Mouse (Mus musculus): ENCODE data around the gene Gm17571.

Gene Gm17571

GRCm38 (mm10) chr9:13460012-13460411 lies 13.5 kb upstream of the Gm17571 start:
- ChIA-PET CTCF (interaction anchor here in 1 of 4 experiments (1.0 kb wide), 1 partner anchor 135 kb away, joined by 3 read pairs; no protein-coding TSS in a partner anchor), POLR2A (no interaction called here)

- CTCF ChIA-PET: interaction anchor here in 1 of 4 experiments (1.0 kb wide), 1 partner anchor 135 kb away, joined by 3 read pairs; no protein-coding TSS in a partner anchor
- POLR2A ChIA-PET: no interaction called here
Measured at GRCm38 (mm10) chr9:13459371-13459770, 12.8 kb upstream of the Gm17571 start.

DNA sequence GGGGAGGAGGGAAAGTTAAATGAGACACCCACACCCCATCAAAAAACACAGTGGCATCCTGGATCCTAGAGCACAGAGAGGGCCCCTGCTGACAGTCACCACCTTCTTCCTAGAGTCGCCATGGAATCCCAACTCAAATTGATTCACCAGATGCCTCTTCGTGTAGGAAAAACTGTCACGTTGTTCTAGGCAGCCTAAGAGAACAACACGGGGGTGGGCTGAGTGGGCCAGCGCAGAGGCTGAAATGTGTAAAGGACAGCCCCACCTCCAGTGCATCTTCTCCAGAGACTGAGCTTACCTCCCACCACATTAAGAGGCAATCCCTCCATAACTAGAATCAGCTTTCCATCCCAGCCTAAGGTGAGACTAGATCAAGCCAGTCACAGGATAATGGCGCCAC lies 11.2 kb upstream of the Gm17571 start:
- ChIA-PET POLR2A (interaction anchor here in 1 of 4 experiments (0.6 kb wide), 1 partner anchor 393 kb away, joined by 3 read pairs; no protein-coding TSS in a partner anchor), CTCF (interaction anchor here in 1 of 4 experiments (0.5 kb wide), 1 partner anchor 1888 kb away, joined by 4 read pairs; no protein-coding TSS in a partner anchor)

DNA sequence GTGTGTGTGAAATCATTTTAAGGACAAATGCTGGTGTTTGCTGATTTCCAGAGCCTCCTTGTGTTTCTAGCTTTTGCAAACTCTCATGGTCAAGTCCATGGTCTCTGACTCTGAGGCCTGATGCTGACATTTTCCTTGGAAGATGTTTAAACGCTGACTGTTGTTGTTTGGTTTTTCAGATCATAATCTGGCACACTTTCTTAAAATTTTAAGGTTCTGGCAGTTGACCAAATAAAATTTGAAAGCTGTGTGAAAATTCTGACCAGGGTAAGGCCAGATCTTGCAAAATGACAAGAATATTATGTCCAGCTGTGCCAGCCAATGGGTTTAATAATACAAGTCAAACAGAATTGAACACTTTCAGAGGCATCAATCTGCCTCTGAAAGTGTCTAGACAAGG lies 8.7 kb upstream of the Gm17571 start:
- POLR2A ChIA-PET: interaction anchor here in 1 of 4 experiments (0.5 kb wide), 1 partner anchor 8 kb away, joined by 3 read pairs; no protein-coding TSS in a partner anchor
- CTCF ChIA-PET: no interaction called here

GRCm38 (mm10) chr9:13454651-13455123 lies 8.1 kb upstream of the Gm17571 start:
- CTCF ChIA-PET: no interaction called here
- POLR2A ChIA-PET: interaction anchor here in 1 of 4 experiments (0.5 kb wide), 1 partner anchor 8 kb away, joined by 3 read pairs; no protein-coding TSS in a partner anchor

GRCm38 (mm10) chr9:13448716-13449115 lies 2.2 kb upstream of the Gm17571 start:
- ChIA-PET CTCF (no interaction called here), POLR2A (no interaction called here)

DNA sequence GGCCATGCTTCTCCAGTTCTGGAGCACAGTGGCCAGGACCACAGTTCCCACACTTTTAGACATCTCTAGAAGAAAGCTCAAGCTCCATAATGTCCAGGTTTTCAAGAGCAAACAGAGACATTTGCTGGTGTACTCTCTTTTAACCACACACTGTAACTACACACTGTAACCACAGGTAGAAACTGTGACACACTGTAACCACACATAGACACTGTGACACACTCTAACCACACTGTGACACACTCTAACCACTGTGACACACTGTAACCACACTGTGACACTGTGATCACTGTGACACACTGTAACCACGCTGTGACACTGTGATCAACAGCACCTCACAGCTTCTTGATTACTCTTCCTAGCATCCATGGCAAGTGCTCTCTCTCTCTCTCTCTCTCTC lies 317 bp downstream of the Gm17571 start:
- CTCF ChIA-PET: interaction anchor here in 1 of 4 experiments (0.6 kb wide), 1 partner anchor 403 kb away, joined by 5 read pairs; no protein-coding TSS in a partner anchor
- POLR2A ChIA-PET: interaction anchor here in 1 of 4 experiments (1.2 kb wide), 1 partner anchor 256 kb away, joined by 3 read pairs; no protein-coding TSS in a partner anchor

GRCm38 (mm10) chr9:13443484-13444211 lies 2.9 kb downstream of the Gm17571 start:
- ChIA-PET POLR2A (no interaction called here), CTCF (no interaction called here)

- POLR2A ChIA-PET: interaction anchor here in 1 of 4 experiments (0.6 kb wide), 1 partner anchor 1793 kb away, joined by 3 read pairs; no protein-coding TSS in a partner anchor
- CTCF ChIA-PET: no interaction called here
Measured at GRCm38 (mm10) chr9:13442012-13442735, 4.4 kb downstream of the Gm17571 start.

- ChIA-PET CTCF (no interaction called here), POLR2A (no interaction called here)
Measured at GRCm38 (mm10) chr9:13440911-13441310, 5.6 kb downstream of the Gm17571 start.

- ChIA-PET CTCF (no interaction called here), POLR2A (interaction anchor here in 1 of 4 experiments (0.6 kb wide), 1 partner anchor 25 kb away, joined by 3 read pairs; no protein-coding TSS in a partner anchor)
Measured at GRCm38 (mm10) chr9:13433501-13434090, 13.0 kb downstream of the Gm17571 start.

DNA sequence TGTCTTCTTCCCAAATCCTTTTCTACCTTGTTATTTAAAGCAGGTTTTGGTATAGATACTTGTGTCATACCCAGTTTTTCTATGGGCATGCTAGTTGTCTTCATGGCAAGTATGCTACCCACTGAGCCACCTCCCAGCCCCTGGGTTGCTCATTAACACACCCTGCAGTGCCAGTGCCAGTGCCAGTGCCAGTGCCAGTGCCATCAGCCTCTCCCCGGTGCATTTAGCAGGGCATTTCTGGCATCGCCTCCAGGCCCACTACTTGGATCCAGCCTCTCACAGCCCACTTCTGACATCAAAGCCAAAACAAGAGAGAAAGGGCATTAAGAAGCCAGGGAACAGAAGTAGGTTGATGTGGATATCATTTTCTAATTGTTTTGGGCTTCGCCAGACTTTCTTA lies 14.9 kb downstream of the Gm17571 start:
- ChIA-PET CTCF (no interaction called here), POLR2A (no interaction called here)

- ChIA-PET POLR2A (no interaction called here), CTCF (no interaction called here)
Measured at GRCm38 (mm10) chr9:13430744-13431143, 15.8 kb downstream of the Gm17571 start.

DNA sequence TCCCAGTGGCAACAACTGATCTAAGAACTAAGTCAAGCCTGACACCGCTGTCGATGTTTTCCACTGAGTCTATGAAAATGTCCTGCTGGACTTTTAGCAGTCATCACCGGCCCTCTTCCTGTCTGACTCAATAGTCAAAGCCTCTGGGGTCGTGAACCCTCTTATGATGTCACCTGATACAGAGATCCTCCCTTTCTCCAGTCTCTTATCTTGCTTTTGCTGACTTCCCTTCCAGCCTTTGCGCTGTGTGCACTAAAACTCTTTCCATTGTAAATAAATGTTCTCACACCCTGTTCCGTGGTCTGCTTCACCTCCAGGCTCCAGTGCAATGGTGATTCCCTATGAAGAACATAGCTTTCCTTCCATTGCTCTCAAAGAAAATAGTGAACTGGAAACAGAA lies 16.3 kb downstream of the Gm17571 start:
- POLR2A ChIA-PET: no interaction called here
- CTCF ChIA-PET: no interaction called here

- POLR2A ChIA-PET: no interaction called here
- CTCF ChIA-PET: no interaction called here
Measured at GRCm38 (mm10) chr9:13429477-13430125, 17.0 kb downstream of the Gm17571 start.

DNA sequence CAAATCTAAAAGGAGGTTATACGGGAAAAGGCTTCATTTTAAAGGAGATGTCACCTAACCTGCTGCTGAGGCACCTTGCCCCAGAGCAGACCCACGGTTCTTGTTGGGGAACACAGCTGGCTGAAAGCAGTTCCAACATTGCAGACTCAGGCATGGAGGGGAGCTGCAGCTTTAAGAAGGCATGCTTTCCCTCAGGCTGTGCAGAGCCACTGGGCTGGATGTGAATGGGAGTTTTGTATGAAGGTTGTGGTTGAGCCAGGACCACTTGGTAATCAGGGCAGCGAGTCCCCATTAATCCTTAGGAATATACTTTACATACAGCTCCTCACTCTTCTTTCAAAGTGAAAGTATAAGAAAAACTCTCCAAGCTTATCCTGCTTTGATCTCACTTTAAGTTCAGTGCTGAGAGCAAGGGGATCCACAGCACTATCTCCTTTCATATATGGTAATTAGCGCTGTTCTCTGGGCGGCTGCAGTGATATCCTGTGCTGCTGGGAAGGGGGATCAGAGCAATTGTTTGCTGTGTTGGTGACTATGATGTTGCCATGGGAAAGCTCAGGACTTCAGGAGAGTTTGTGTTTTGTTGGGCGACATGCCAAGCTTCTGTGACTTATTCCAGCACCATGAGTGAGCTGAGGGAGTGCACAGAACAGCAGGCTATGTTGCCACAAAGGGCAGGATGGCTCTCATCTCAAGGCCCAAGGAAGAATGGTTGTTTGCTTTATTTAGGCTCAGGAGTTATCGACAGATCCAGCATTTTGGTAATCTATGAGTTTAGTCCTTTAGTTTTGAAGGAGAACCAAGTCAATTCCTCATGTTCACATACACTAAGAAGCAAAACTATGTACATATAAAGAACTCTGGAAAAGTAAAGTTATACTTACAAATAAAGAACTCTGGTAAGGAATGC lies 21.3 kb downstream of the Gm17571 start:
- POLR2A ChIA-PET: no interaction called here
- CTCF ChIA-PET: interaction anchor here in 1 of 4 experiments (1.1 kb wide), 1 partner anchor 194 kb away, joined by 3 read pairs; no protein-coding TSS in a partner anchor

GRCm38 (mm10) chr9:13414230-13414766 lies 32.3 kb downstream of the Gm17571 start:
- POLR2A ChIA-PET: no interaction called here
- CTCF ChIA-PET: no interaction called here
